Mouse (Mus musculus): ENCODE data around the gene Clec2d.

DNA sequence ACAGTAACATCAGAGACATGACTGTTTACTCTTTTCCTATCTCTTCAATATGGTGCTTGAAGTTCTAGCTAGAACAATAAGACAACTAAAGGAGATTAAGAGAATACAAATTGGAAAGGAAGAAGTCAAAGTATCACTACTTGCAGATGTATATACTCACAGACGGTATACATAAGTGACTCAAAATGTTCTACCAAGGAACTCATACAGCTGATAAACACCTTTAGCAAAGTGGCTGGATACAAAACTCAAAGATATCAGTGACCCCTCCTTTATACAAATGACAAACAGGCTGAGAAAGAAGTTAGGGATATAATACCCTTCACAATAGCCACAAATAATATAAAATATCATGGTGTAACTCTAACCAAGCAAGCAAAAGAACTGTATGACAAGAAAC lies 40.6 kb downstream of the Clec2d start:
- no peak for TF ChIP-seq FOSL1 (IDR thresholded peaks at IDR 0.05; ENCODE audit: insufficient read depth, low read length, poor library complexity, severe bottlenecking)
- TF ChIP-seq CTCF (IDR thresholded peaks at IDR 0.05; ENCODE audit: control insufficient read depth, insufficient read depth, insufficient read length), result no peak
- no peak for TF ChIP-seq CEBPB (IDR thresholded peaks at IDR 0.05; ENCODE audit: low read depth)
- TF ChIP-seq USF1 (IDR thresholded peaks at IDR 0.05; ENCODE audit: low read depth), result no peak
- TF ChIP-seq MYOG (IDR thresholded peaks at IDR 0.05; ENCODE audit: control insufficient read depth, extremely low read depth, insufficient read length), result no peak
- TF ChIP-seq MAX (IDR thresholded peaks at IDR 0.05), result no peak
- TF ChIP-seq MYOD1 (IDR thresholded peaks at IDR 0.05; ENCODE audit: control insufficient read depth, insufficient read length, low read depth), result no peak

Measured in C2C12 (cell line).